Mouse (Mus musculus) liver, adult 2 months (tissue): ENCODE results near the gene Cd93.

Source experiments
- CTCF ChIP-seq: fragments of 200-500 bp; IDR thresholded peaks from 2 replicates; pipeline ENCODE4 v1.5.1; 2011; ENCODE audit warnings: low read depth, low read length, control low read depth
- POLR2A ChIP-seq: fragments of 200-500 bp; IDR thresholded peaks from 2 replicates; pipeline ENCODE4 v1.6.1; 2011; ENCODE audit warnings: low read length, control low read depth; ENCODE audit not compliant: insufficient read depth; ENCODE audit errors: extremely low read depth

GRCm38 (mm10) chr2:148393846-148394245 lies 49.5 kb downstream of the Cd93 start:
- TF ChIP-seq CTCF (no peak), POLR2A (no peak)
